Mouse (Mus musculus) forebrain, embryonic 16.5 days (tissue): ENCODE data around the gene Fkbp15. TPM values are rescaled to one million over a fixed set of nuclear protein-coding genes. Genes with fewer than 3 reads are reported as not detected.
A peak's percentile ranks its signal among the peaks of the same experiment; 100 is the strongest.
"Not testable (repeated sequence)": the region's sequence is repeated elsewhere in the genome, so short reads cannot be mapped to it uniquely, and the experiment has no call there.

Source experiments
- ATAC-seq: fragments of 200-750 bp; cut with Nextera tagmentation; 2 replicates; pipeline ENCODE4 v1.8.0; 2017; ENCODE audit warnings: mild to moderate bottlenecking, moderate library complexity
- H3K27ac ChIP-seq: fragments of 300-500 bp; sonication (generic); 2 replicates; pipeline ENCODE4 v1.5.1; 2014; ENCODE audit warnings: low read length, control low read depth
- H3K27me3 ChIP-seq: fragments of 300-500 bp; sonication (generic); replicated peaks from 2 replicates; pipeline ENCODE4 v1.6.1; 2014; ENCODE audit warnings: low read length; ENCODE audit not compliant: control insufficient read depth, insufficient read depth
- H3K36me3 ChIP-seq: fragments of 300-500 bp; sonication (generic); 2 replicates; pipeline ENCODE4 v1.6.1; 2014; ENCODE audit not compliant: control insufficient read depth, insufficient read depth
- H3K4me1 ChIP-seq: fragments of 300-500 bp; sonication (generic); replicated peaks from 2 replicates; pipeline ENCODE4 v1.6.1; 2014; ENCODE audit warnings: low read length; ENCODE audit not compliant: control insufficient read depth, insufficient read depth
- H3K4me2 ChIP-seq: fragments of 300-500 bp; sonication (generic); 2 replicates; pipeline ENCODE4 v1.6.1; 2014; ENCODE audit warnings: mild to moderate bottlenecking, low read length, control low read depth
- H3K4me3 ChIP-seq: fragments of 300-500 bp; sonication (generic); replicated peaks from 2 replicates; pipeline ENCODE4 v1.5.1; 2014; ENCODE audit warnings: mild to moderate bottlenecking, low read length, control low read depth
- H3K9ac ChIP-seq: fragments of 300-500 bp; sonication (generic); replicated peaks from 2 replicates; pipeline ENCODE4 v1.6.1; 2014; ENCODE audit warnings: low read depth, low read length, control low read depth
- H3K9me3 ChIP-seq: fragments of 300-500 bp; sonication (generic); 2 replicates; pipeline ENCODE4 v1.6.1; 2016; ENCODE audit warnings: low read length; ENCODE audit not compliant: control insufficient read depth
- WGBS: fragments of 180-500 bp; shearing (Covaris S2); extraction: QIAGEN DNeasy Blood & Tissue Kit; methylation state at CpG from one replicate; pipeline ENCODE4 v1.1.7; 2014; 5-methylcytosine and 5-hydroxymethylcytosine counted together
- polyA plus RNA-seq: library from polyadenylated mRNA; unstranded; fragments of >200 nt; fragmentation: Nextera tagmentation; extraction: Ambion mirVana; gene quantifications from 2 replicates; pipeline ENCODE4 v1.2.1, GENCODE M21; 2015

Fkbp15 gene
- polyA plus RNA-seq, 1 experiment from 2014 or later = 23.5 TPM

GRCm38 (mm10) chr4:62281319-62281718 lies 79.0 kb downstream of the Fkbp15 start:
- Histone ChIP-seq H3K27me3 (no peaks in the 10 kb centered on the region), H3K4me1 (no peaks in the 10 kb centered on the region), H3K9me3 (no peaks in the 10 kb centered on the region), H3K27ac (no peak overlapping the region), H3K4me2 (no peak overlapping the region), H3K4me3 (no peak overlapping the region), H3K9ac (no peak overlapping the region), H3K36me3 (no peaks in the 10 kb centered on the region)
- ATAC-seq = no peak
- WGBS = 57% methylated on average over 5 of the region's 5 CpGs

GRCm38 (mm10) chr4:62278081-62278480 lies 82.3 kb downstream of the Fkbp15 start:
- H3K4me1 ChIP-seq = peaks cover 8% of the 10 kb centered on the region
- no peak overlapping the region for H3K27ac ChIP-seq
- H3K9me3 ChIP-seq = no peaks in the 10 kb centered on the region
- ATAC-seq = no peak
- H3K9ac ChIP-seq = no peak overlapping the region
- H3K36me3 ChIP-seq = no peaks in the 10 kb centered on the region
- H3K4me2 ChIP-seq = no peak overlapping the region
- H3K27me3 ChIP-seq = no peaks in the 10 kb centered on the region
- no peak overlapping the region for H3K4me3 ChIP-seq
- 79% methylated on average over 4 of the region's 4 CpGs for WGBS

- H3K9me3 ChIP-seq = no peaks in the 10 kb centered on the region
- H3K27ac ChIP-seq = no peak overlapping the region
- peaks cover 8% of the 10 kb centered on the region for H3K4me1 ChIP-seq
- ATAC-seq = no peak
- no peaks in the 10 kb centered on the region for H3K36me3 ChIP-seq
- H3K9ac ChIP-seq = no peak overlapping the region
- H3K4me2 ChIP-seq = no peak overlapping the region
- WGBS = 57% methylated on average over 3 of the region's 3 CpGs
- H3K4me3 ChIP-seq = no peak overlapping the region
- no peaks in the 10 kb centered on the region for H3K27me3 ChIP-seq
Observed at GRCm38 (mm10) chr4:62277222-62277621, 83.1 kb downstream of the Fkbp15 start.

- 90% methylated on average over 10 of the region's 10 CpGs for WGBS
- no peak for ATAC-seq
- no peak overlapping the region for H3K4me2 ChIP-seq
- H3K4me3 ChIP-seq = no peak overlapping the region
- no peak overlapping the region for H3K27ac ChIP-seq
- H3K9me3 ChIP-seq = no peaks in the 10 kb centered on the region
- no peaks in the 10 kb centered on the region for H3K36me3 ChIP-seq
- H3K27me3 ChIP-seq = no peaks in the 10 kb centered on the region
- H3K4me1 ChIP-seq = peaks cover 8% of the 10 kb centered on the region
- H3K9ac ChIP-seq = no peak overlapping the region
Observed at GRCm38 (mm10) chr4:62276642-62277041, 83.7 kb downstream of the Fkbp15 start.

- no peak overlapping the region for H3K4me2 ChIP-seq
- no peak overlapping the region for H3K27ac ChIP-seq
- H3K4me1 ChIP-seq = peaks cover 8% of the 10 kb centered on the region
- H3K9me3 ChIP-seq = no peaks in the 10 kb centered on the region
- no peak overlapping the region for H3K9ac ChIP-seq
- no peaks in the 10 kb centered on the region for H3K27me3 ChIP-seq
- 5% methylated on average over 12 of the region's 12 CpGs for WGBS
- no peak overlapping the region for H3K4me3 ChIP-seq
- no peaks in the 10 kb centered on the region for H3K36me3 ChIP-seq
- ATAC-seq = peak; percentile 83
Observed at GRCm38 (mm10) chr4:62274841-62275536, 85.4 kb downstream of the Fkbp15 start.

- Histone ChIP-seq H3K27ac (no peak overlapping the region), H3K9me3 (no peaks in the 10 kb centered on the region), H3K9ac (no peak overlapping the region), H3K4me2 (no peak overlapping the region), H3K36me3 (no peaks in the 10 kb centered on the region), H3K27me3 (no peaks in the 10 kb centered on the region), H3K4me1 (peaks cover 8% of the 10 kb centered on the region), H3K4me3 (no peak overlapping the region)
- no peak for ATAC-seq
- WGBS = 92% methylated on average over 10 of the region's 10 CpGs
Observed at GRCm38 (mm10) chr4:62273916-62274315, 86.4 kb downstream of the Fkbp15 start.

GRCm38 (mm10) chr4:62272696-62273095 lies 87.7 kb downstream of the Fkbp15 start:
- H3K4me3 ChIP-seq = no peak overlapping the region
- H3K4me1 ChIP-seq = peaks cover 8% of the 10 kb centered on the region
- H3K27me3 ChIP-seq = no peaks in the 10 kb centered on the region
- no peak overlapping the region for H3K4me2 ChIP-seq
- WGBS = 91% methylated on average over 10 of the region's 10 CpGs
- ATAC-seq = no peak
- no peak overlapping the region for H3K27ac ChIP-seq
- no peaks in the 10 kb centered on the region for H3K9me3 ChIP-seq
- H3K9ac ChIP-seq = no peak overlapping the region
- no peaks in the 10 kb centered on the region for H3K36me3 ChIP-seq

- no peaks in the 10 kb centered on the region for H3K36me3 ChIP-seq
- no peak overlapping the region for H3K9ac ChIP-seq
- no peak overlapping the region for H3K4me3 ChIP-seq
- H3K9me3 ChIP-seq = no peaks in the 10 kb centered on the region
- 85% methylated on average over 10 of the region's 10 CpGs for WGBS
- no peak overlapping the region for H3K27ac ChIP-seq
- H3K27me3 ChIP-seq = no peaks in the 10 kb centered on the region
- ATAC-seq = no peak
- no peak overlapping the region for H3K4me2 ChIP-seq
- H3K4me1 ChIP-seq = 0 out of 2 replicates have a peak, but pooled peaks cover 3% of the 10 kb centered on the region
Observed at GRCm38 (mm10) chr4:62267101-62267500, 93.2 kb downstream of the Fkbp15 start.

- not testable (repeated sequence) for H3K9me3 ChIP-seq, H3K9ac ChIP-seq, ATAC-seq, H3K4me3 ChIP-seq, H3K36me3 ChIP-seq, H3K4me2 ChIP-seq, H3K27ac ChIP-seq, H3K27me3 ChIP-seq, H3K4me1 ChIP-seq
- 72% methylated on average over 7 of the region's 7 CpGs for WGBS
Observed at GRCm38 (mm10) chr4:62266016-62266415, 94.3 kb downstream of the Fkbp15 start.
